Mouse (Mus musculus) myocyte (in vitro differentiated cells): ENCODE results near the gene Upk3b. TPM values are rescaled to one million over a fixed set of nuclear protein-coding genes. Genes with fewer than 3 reads are reported as not detected.

Experiments
- H3K27me3 ChIP-seq: one replicate; pipeline ENCODE4 v1.6.1; 2011; ENCODE audit not compliant: control insufficient read depth, insufficient read depth, insufficient read length
- H3K36me3 ChIP-seq: one replicate; pipeline ENCODE4 v1.6.1; 2011; ENCODE audit not compliant: control insufficient read depth, insufficient read depth
- H3K4me2 ChIP-seq: one replicate; pipeline ENCODE4 v1.6.1; 2011; ENCODE audit warnings: low read depth, control low read depth
- H3K4me3 ChIP-seq: one replicate; pipeline ENCODE4 v1.5.1; 2011; ENCODE audit warnings: mild to moderate bottlenecking, control low read depth, moderate library complexity
- H3K79me2 ChIP-seq: one replicate; pipeline ENCODE4 v1.6.1; 2011; ENCODE audit not compliant: control insufficient read depth, insufficient read depth
- H3ac ChIP-seq: one replicate; pipeline ENCODE4 v1.6.1; 2011; ENCODE audit not compliant: control insufficient read depth, insufficient read length
- CEBPB ChIP-seq: IDR thresholded peaks from 2 replicates; pipeline ENCODE4 v1.6.1; 2011; ENCODE audit warnings: mild to moderate bottlenecking, moderate library complexity; ENCODE audit not compliant: poor library complexity, insufficient read depth, severe bottlenecking
- E2F4 ChIP-seq: IDR thresholded peaks from one replicate; pipeline ENCODE4 v1.6.1; 2011; ENCODE audit warnings: mild to moderate bottlenecking, control low read depth, moderate library complexity; ENCODE audit not compliant: insufficient read depth
- MAX ChIP-seq: IDR thresholded peaks from one replicate; pipeline ENCODE4 v1.6.1; 2011; ENCODE audit warnings: low read depth, mild to moderate bottlenecking, control low read depth
- MYOD1 ChIP-seq, 3 experiments: IDR thresholded peaks; one replicate each; pipeline ENCODE4 v1.6.1; 2011; ENCODE audit warnings: control low read depth in 2 of 3, low read depth in 2 of 3, mild to moderate bottlenecking in 2 of 3, moderate library complexity in 1 of 3; ENCODE audit not compliant: insufficient read length in 2 of 3, control insufficient read depth in 1 of 3
- MYOG ChIP-seq, 3 experiments: IDR thresholded peaks; one replicate each; pipeline ENCODE4 v1.6.1; 2011; ENCODE audit warnings: control low read depth in 2 of 3, low read depth in 2 of 3, mild to moderate bottlenecking in 2 of 3; ENCODE audit not compliant: insufficient read length in 2 of 3, control insufficient read depth in 1 of 3, insufficient read depth in 1 of 3
- POLR2A ChIP-seq: IDR thresholded peaks from one replicate; pipeline ENCODE4 v1.6.1; 2011; ENCODE audit warnings: low read depth, mild to moderate bottlenecking, control low read depth, moderate library complexity; ENCODE audit not compliant: insufficient read length
- POLR2AphosphoS2 ChIP-seq: IDR thresholded peaks from one replicate; pipeline ENCODE4 v1.6.1; 2011; ENCODE audit warnings: low read depth, control low read depth; ENCODE audit not compliant: insufficient read length
- REST ChIP-seq: IDR thresholded peaks from one replicate; pipeline ENCODE4 v1.6.1; 2011; ENCODE audit warnings: mild to moderate bottlenecking, control low read depth, moderate library complexity; ENCODE audit not compliant: insufficient read depth, insufficient read length
- SRF ChIP-seq: IDR thresholded peaks from one replicate; pipeline ENCODE4 v1.6.1; 2011; ENCODE audit warnings: low read depth; ENCODE audit not compliant: control insufficient read depth, insufficient read length
- TCF12 ChIP-seq: IDR thresholded peaks from one replicate; pipeline ENCODE4 v1.6.1; 2011; ENCODE audit warnings: mild to moderate bottlenecking, control low read depth; ENCODE audit not compliant: poor library complexity, insufficient read depth, severe bottlenecking
- TCF3 ChIP-seq: IDR thresholded peaks from one replicate; pipeline ENCODE4 v1.6.1; 2011; ENCODE audit warnings: low read depth, control low read depth; ENCODE audit not compliant: insufficient read length
- USF1 ChIP-seq: IDR thresholded peaks from one replicate; pipeline ENCODE4 v1.6.1; 2011; ENCODE audit warnings: low read depth, mild to moderate bottlenecking, control low read depth, moderate library complexity
- polyA plus RNA-seq: library from polyadenylated mRNA; unstranded; fragments of >200 nt; fragmentation: generic; extraction: Trizol; gene quantifications from one replicate; pipeline ENCODE4 v1.2.1, GENCODE M21; 2012; ENCODE audit warnings: missing spikeins

The Upk3b gene
- polyA plus RNA-seq: not detected

- H3K79me2 ChIP-seq: no peaks in the 10 kb centered on the region
- no peaks in the 10 kb centered on the region for H3K27me3 ChIP-seq
- no peak within 1 kb of the TSS for H3K4me3 ChIP-seq
- no peak within 1 kb of the TSS for H3K4me2 ChIP-seq
- H3K36me3 ChIP-seq: no peaks in the 10 kb centered on the region
- TF ChIP-seq POLR2AphosphoS2: no peak
- no peak for TF ChIP-seq USF1
- TF ChIP-seq TCF12: no peak
- no peak for TF ChIP-seq E2F4
- no peak for TF ChIP-seq MYOG (IDR thresholded peaks at IDR 0.05; ENCODE audit: control insufficient read depth in 1 of 3, insufficient read depth in 1 of 3, insufficient read length in 2 of 3, low read depth in 2 of 3)
- no peak for TF ChIP-seq REST
- no peak for TF ChIP-seq TCF3
- no peak within 1 kb of the TSS for H3ac ChIP-seq
Measured at GRCm38 (mm10) chr5:136038258-136039214, at the start of gene Upk3b. Upk3b (plus strand) TSS chr5:136038496.

- Histone ChIP-seq H3K79me2 (peaks cover 7% of the 10 kb centered on the region), H3K4me2 (no peak overlapping the region), H3K36me3 (no peaks in the 10 kb centered on the region), H3K27me3 (no peaks in the 10 kb centered on the region), H3ac (no peak overlapping the region), H3K4me3 (no peak overlapping the region)
- TF ChIP-seq POLR2AphosphoS2 (no peak), TCF3 (no peak), USF1 (no peak), E2F4 (no peak), CEBPB (no peak), TCF12 (no peak), MAX (no peak), POLR2A (no peak), REST (no peak), SRF (no peak), MYOD1 (IDR thresholded peaks at IDR 0.05; ENCODE audit: control insufficient read depth in 1 of 3, insufficient read length in 2 of 3, low read depth in 2 of 3) (no peak), MYOG (IDR thresholded peaks at IDR 0.05; ENCODE audit: control insufficient read depth in 1 of 3, insufficient read depth in 1 of 3, insufficient read length in 2 of 3, low read depth in 2 of 3) (no peak)
Measured at GRCm38 (mm10) chr5:135990601-135991000, 47.7 kb upstream of the Upk3b start.

- H3K36me3 ChIP-seq: no peaks in the 10 kb centered on the region
- TF ChIP-seq TCF3 (no peak), MYOD1 (IDR thresholded peaks at IDR 0.05; ENCODE audit: control insufficient read depth in 1 of 3, insufficient read length in 2 of 3, low read depth in 2 of 3) (no peak), POLR2A (no peak), E2F4 (no peak), REST (no peak), USF1 (no peak), CEBPB (no peak)
- H3K27me3 ChIP-seq: no peaks in the 10 kb centered on the region
- H3K79me2 ChIP-seq: peaks cover 14% of the 10 kb centered on the region
- H3ac ChIP-seq: no peak overlapping the region
- H3K4me3 ChIP-seq: no peak overlapping the region
- no peak overlapping the region for H3K4me2 ChIP-seq
Measured at GRCm38 (mm10) chr5:135993381-135993965, 44.8 kb upstream of the Upk3b start.

- Histone ChIP-seq H3K27me3 (no peaks in the 10 kb centered on the region), H3K4me3 (peak overlapping the region; percentile 62), H3K36me3 (peaks cover 3% of the 10 kb centered on the region), H3K4me2 (no peak overlapping the region), H3ac (peak overlapping the region; percentile 36), H3K79me2 (peaks cover 14% of the 10 kb centered on the region)
- TF ChIP-seq TCF12: no peak
Measured at GRCm38 (mm10) chr5:135994335-135994724, 44.0 kb upstream of the Upk3b start.

- H3ac ChIP-seq: peak within 1 kb of the TSS; percentile 36
- H3K27me3 ChIP-seq: no peaks in the 10 kb centered on the region
- peak within 1 kb of the TSS; percentile 62 for H3K4me3 ChIP-seq
- TF ChIP-seq USF1 (no peak), POLR2AphosphoS2 (peak; percentile 95), MAX (no peak), POLR2A (peak; percentile 94), MYOD1 (IDR thresholded peaks at IDR 0.05; ENCODE audit: control insufficient read depth in 1 of 3, insufficient read length in 2 of 3, low read depth in 2 of 3) (no peak)
- H3K36me3 ChIP-seq: peaks cover 8% of the 10 kb centered on the region
- H3K79me2 ChIP-seq: peaks cover 20% of the 10 kb centered on the region
- H3K4me2 ChIP-seq: peak within 1 kb of the TSS; percentile 88
Measured at GRCm38 (mm10) chr5:135994725-135995687, 43.3 kb upstream of the Upk3b start, which contains the start of gene Dtx2. Dtx2 (plus strand) TSS chr5:135994800.
